Mouse (Mus musculus): ENCODE data around the gene Tas1r1. TPM values are rescaled to one million over a fixed set of nuclear protein-coding genes. Genes with fewer than 3 reads are reported as not detected.

Tas1r1 gene
- polyA plus RNA-seq, 1 experiment from 2014 or later, result 0.59 TPM

- Histone ChIP-seq H3K4me3 (ENCODE audit: low read length) (no peak overlapping the region), H3K27ac (ENCODE audit: low read length) (no peak overlapping the region), H3K36me3 (ENCODE audit: control insufficient read depth, insufficient read depth, low read length) (no peaks in the 10 kb centered on the region), H3K4me2 (ENCODE audit: low read depth, low read length) (no peak overlapping the region), H3K27me3 (ENCODE audit: control insufficient read depth, insufficient read depth, low read depth, low read length) (no peaks in the 10 kb centered on the region), H3K9ac (ENCODE audit: low read length) (no peak overlapping the region), H3K4me1 (replicated peaks; ENCODE audit: control insufficient read depth, insufficient read depth, low read length) (0 out of 2 replicates have a peak, but pooled peaks cover 3% of the 10 kb centered on the region), H3K9me3 (ENCODE audit: control insufficient read depth, low read length) (no peaks in the 10 kb centered on the region)
- no peak for ATAC-seq (ENCODE audit: low read depth)
- 80% methylated on average over 10 of the region's 10 CpGs for WGBS
Measured at GRCm38 (mm10) chr4:152078105-152078530, 39.8 kb upstream of the Tas1r1 start.

DNA sequence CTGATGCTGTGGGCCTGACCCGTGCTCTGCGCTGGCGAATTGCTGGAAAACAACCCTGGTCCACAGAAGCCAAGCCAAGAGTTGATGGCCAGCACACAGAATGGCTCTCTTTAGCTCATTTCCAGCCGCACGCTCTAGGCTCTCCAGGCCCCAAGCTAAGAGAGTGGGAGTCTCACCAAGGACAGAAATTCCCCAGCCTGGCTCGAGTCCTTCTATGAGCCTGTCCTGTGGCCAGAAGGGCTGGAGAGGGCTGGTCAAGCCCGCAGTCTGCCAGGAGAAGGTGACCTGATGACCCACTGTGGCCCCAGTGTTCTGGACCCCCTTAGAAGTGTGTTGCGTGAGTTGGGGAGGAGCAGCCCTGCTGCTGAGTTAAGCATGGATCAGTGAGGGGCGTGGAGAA lies 38.8 kb upstream of the Tas1r1 start:
- H3K4me1 ChIP-seq (replicated peaks; ENCODE audit: control insufficient read depth, insufficient read depth, low read length), result peaks cover 9% of the 10 kb centered on the region
- 83% methylated on average over 9 of the region's 9 CpGs for WGBS
- H3K27ac ChIP-seq (ENCODE audit: low read length), result no peak overlapping the region
- no peak overlapping the region for H3K9ac ChIP-seq (ENCODE audit: low read length)
- ATAC-seq (ENCODE audit: low read depth), result no peak
- H3K4me2 ChIP-seq (ENCODE audit: low read depth, low read length), result no peak overlapping the region
- no peaks in the 10 kb centered on the region for H3K27me3 ChIP-seq (ENCODE audit: control insufficient read depth, insufficient read depth, low read depth, low read length)
- H3K9me3 ChIP-seq (ENCODE audit: control insufficient read depth, low read length), result no peaks in the 10 kb centered on the region
- H3K4me3 ChIP-seq (ENCODE audit: low read length), result no peak overlapping the region
- H3K36me3 ChIP-seq (ENCODE audit: control insufficient read depth, insufficient read depth, low read length), result no peaks in the 10 kb centered on the region

GRCm38 (mm10) chr4:152074548-152074947 lies 36.2 kb upstream of the Tas1r1 start:
- ATAC-seq (ENCODE audit: low read depth), result no peak
- Histone ChIP-seq H3K36me3 (ENCODE audit: control insufficient read depth, insufficient read depth, low read length) (no peaks in the 10 kb centered on the region), H3K4me2 (ENCODE audit: low read depth, low read length) (no peak overlapping the region), H3K4me1 (replicated peaks; ENCODE audit: control insufficient read depth, insufficient read depth, low read length) (peaks cover 11% of the 10 kb centered on the region), H3K9me3 (ENCODE audit: control insufficient read depth, low read length) (no peaks in the 10 kb centered on the region), H3K9ac (ENCODE audit: low read length) (no peak overlapping the region), H3K4me3 (ENCODE audit: low read length) (no peak overlapping the region), H3K27ac (ENCODE audit: low read length) (no peak overlapping the region), H3K27me3 (ENCODE audit: control insufficient read depth, insufficient read depth, low read depth, low read length) (no peaks in the 10 kb centered on the region)
- WGBS, result 75% methylated on average over 9 of the region's 9 CpGs

- H3K9me3 ChIP-seq (ENCODE audit: control insufficient read depth, low read length), result no peaks in the 10 kb centered on the region
- H3K4me2 ChIP-seq (ENCODE audit: low read depth, low read length), result no peak overlapping the region
- H3K4me3 ChIP-seq (ENCODE audit: low read length), result no peak overlapping the region
- no peaks in the 10 kb centered on the region for H3K27me3 ChIP-seq (ENCODE audit: control insufficient read depth, insufficient read depth, low read depth, low read length)
- H3K9ac ChIP-seq (ENCODE audit: low read length), result no peak overlapping the region
- no peak overlapping the region for H3K27ac ChIP-seq (ENCODE audit: low read length)
- no peak for ATAC-seq (ENCODE audit: low read depth)
- no peaks in the 10 kb centered on the region for H3K36me3 ChIP-seq (ENCODE audit: control insufficient read depth, insufficient read depth, low read length)
- WGBS, result 72% methylated on average over 6 of the region's 6 CpGs
- H3K4me1 ChIP-seq (replicated peaks; ENCODE audit: control insufficient read depth, insufficient read depth, low read length), result peaks cover 11% of the 10 kb centered on the region
Measured at GRCm38 (mm10) chr4:152073715-152074114, 35.3 kb upstream of the Tas1r1 start.

GRCm38 (mm10) chr4:152072655-152073054 lies 34.3 kb upstream of the Tas1r1 start:
- peak; percentile 7; the same call in 1 of the 2 replicates for ATAC-seq (ENCODE audit: low read depth)
- Histone ChIP-seq H3K27me3 (ENCODE audit: control insufficient read depth, insufficient read depth, low read depth, low read length) (no peaks in the 10 kb centered on the region), H3K36me3 (ENCODE audit: control insufficient read depth, insufficient read depth, low read length) (no peaks in the 10 kb centered on the region), H3K27ac (ENCODE audit: low read length) (peak overlapping the region; percentile 70), H3K9me3 (ENCODE audit: control insufficient read depth, low read length) (no peaks in the 10 kb centered on the region), H3K4me1 (replicated peaks; ENCODE audit: control insufficient read depth, insufficient read depth, low read length) (peaks cover 11% of the 10 kb centered on the region), H3K4me3 (ENCODE audit: low read length) (no peak overlapping the region), H3K9ac (ENCODE audit: low read length) (no peak overlapping the region), H3K4me2 (ENCODE audit: low read depth, low read length) (0 out of 2 replicates have a peak overlapping the region, but pooled peaks have one; percentile 3)
- WGBS, result 50% methylated on average over 10 of the region's 10 CpGs

- H3K27me3 ChIP-seq (ENCODE audit: control insufficient read depth, insufficient read depth, low read depth, low read length), result no peaks in the 10 kb centered on the region
- peak; percentile 80 for ATAC-seq (ENCODE audit: low read depth)
- WGBS, result 34% methylated on average over 10 of the region's 10 CpGs
- no peak within 1 kb of the TSS for H3K9ac ChIP-seq (ENCODE audit: low read length)
- H3K4me3 ChIP-seq (ENCODE audit: low read length), result no peak within 1 kb of the TSS
- no peaks in the 10 kb centered on the region for H3K36me3 ChIP-seq (ENCODE audit: control insufficient read depth, insufficient read depth, low read length)
- peak within 1 kb of the TSS; percentile 70 for H3K27ac ChIP-seq (ENCODE audit: low read length)
- no peaks in the 10 kb centered on the region for H3K9me3 ChIP-seq (ENCODE audit: control insufficient read depth, low read length)
- 0 out of 2 replicates have a peak within 1 kb of the TSS, but pooled peaks have one; percentile 3 for H3K4me2 ChIP-seq (ENCODE audit: low read depth, low read length)
- H3K4me1 ChIP-seq (replicated peaks; ENCODE audit: control insufficient read depth, insufficient read depth, low read length), result peaks cover 11% of the 10 kb centered on the region
Measured at GRCm38 (mm10) chr4:152072121-152072601, 33.8 kb upstream of the Tas1r1 start, which contains the start of gene Plekhg5. TSS of gene Plekhg5 (plus strand) at chr4:152072498.

DNA sequence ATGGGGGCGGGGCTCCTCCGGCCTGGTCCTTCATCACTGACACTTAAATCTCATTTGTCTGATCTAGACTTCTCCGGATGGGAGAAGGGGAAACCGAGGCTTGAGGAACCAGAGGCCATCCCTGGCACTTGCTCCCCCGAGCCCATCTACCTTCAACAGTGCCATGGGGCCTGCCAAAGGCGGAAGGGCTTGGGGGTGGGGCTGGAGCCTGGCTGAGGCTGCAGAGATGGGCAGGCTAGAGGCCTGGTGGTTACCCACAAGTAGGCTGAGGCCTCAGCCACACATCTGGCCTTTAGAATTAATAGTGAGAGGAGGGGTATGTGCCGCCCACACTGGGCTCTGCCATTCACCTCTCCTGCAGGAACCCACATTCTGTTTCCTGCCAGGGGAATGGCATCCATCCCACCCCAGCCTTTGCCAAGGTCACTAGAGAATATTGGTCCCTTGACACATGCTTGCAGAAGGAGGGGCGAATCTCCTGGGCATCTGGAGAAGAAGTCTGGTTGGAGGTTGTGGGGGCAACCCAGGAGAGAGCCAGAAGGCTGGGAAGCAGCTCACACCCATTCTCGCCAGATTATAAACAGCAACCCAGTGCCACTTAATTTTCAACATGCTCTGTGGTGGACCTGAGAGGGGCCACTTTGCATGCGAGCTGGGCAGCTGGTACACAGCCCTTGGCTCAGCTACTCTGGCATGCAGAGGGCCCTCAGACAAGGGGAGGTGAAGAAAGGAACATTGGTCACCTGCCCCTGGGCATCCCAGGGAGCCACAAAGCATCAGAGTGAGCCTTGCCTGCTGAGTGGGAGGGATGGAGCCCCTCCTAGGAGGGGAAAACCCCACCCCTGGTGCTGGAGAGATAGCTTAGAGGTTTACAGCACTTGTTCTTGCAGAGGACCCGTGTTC lies 32.4 kb upstream of the Tas1r1 start:
- Histone ChIP-seq H3K4me2 (ENCODE audit: low read depth, low read length) (no peak overlapping the region), H3K9ac (ENCODE audit: low read length) (no peak overlapping the region), H3K27me3 (ENCODE audit: control insufficient read depth, insufficient read depth, low read depth, low read length) (no peaks in the 10 kb centered on the region), H3K4me1 (replicated peaks; ENCODE audit: control insufficient read depth, insufficient read depth, low read length) (peaks cover 11% of the 10 kb centered on the region), H3K4me3 (ENCODE audit: low read length) (no peak overlapping the region), H3K27ac (ENCODE audit: low read length) (no peak overlapping the region), H3K36me3 (ENCODE audit: control insufficient read depth, insufficient read depth, low read length) (no peaks in the 10 kb centered on the region), H3K9me3 (ENCODE audit: control insufficient read depth, low read length) (no peaks in the 10 kb centered on the region)
- no peak for ATAC-seq (ENCODE audit: low read depth)
- WGBS, result 62% methylated on average over 11 of the region's 11 CpGs

- Histone ChIP-seq H3K27ac (ENCODE audit: low read length) (no peak overlapping the region), H3K27me3 (ENCODE audit: control insufficient read depth, insufficient read depth, low read depth, low read length) (no peaks in the 10 kb centered on the region), H3K4me2 (ENCODE audit: low read depth, low read length) (no peak overlapping the region), H3K36me3 (ENCODE audit: control insufficient read depth, insufficient read depth, low read length) (no peaks in the 10 kb centered on the region), H3K9ac (ENCODE audit: low read length) (no peak overlapping the region), H3K4me3 (ENCODE audit: low read length) (no peak overlapping the region), H3K4me1 (replicated peaks; ENCODE audit: control insufficient read depth, insufficient read depth, low read length) (peaks cover 11% of the 10 kb centered on the region), H3K9me3 (ENCODE audit: control insufficient read depth, low read length) (no peaks in the 10 kb centered on the region)
- no peak for ATAC-seq (ENCODE audit: low read depth)
- 77% methylated on average over 3 of the region's 3 CpGs for WGBS
Measured at GRCm38 (mm10) chr4:152069245-152069644, 30.9 kb upstream of the Tas1r1 start.

DNA sequence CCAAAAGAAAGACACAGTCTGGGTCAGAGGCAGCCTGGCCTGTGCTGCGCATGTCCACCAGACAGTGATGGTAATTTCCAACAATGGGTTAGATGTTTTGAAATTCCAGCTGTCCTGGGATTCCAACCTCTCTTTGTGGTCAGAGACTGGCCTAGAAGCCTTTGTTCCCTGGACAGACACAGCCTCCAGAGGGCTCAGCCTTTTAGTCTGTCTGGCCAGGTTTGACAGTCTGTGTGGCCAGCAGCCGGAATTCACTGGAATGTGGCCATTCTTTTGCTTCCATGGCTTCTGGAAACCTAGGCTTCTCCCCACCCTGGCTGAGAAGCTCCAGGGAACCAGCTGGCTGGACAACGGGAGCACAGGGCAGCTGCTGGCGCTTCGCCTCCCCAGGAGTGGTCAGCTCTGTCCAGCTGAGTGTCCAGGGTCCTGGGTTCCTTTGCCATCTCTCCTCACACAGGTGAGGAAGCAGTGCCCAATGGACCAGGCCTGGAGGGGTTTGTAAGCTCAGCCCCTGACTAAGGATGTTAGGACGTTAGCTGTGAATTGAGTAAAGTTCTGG lies 29.9 kb upstream of the Tas1r1 start:
- Histone ChIP-seq H3K27me3 (ENCODE audit: control insufficient read depth, insufficient read depth, low read depth, low read length) (no peaks in the 10 kb centered on the region), H3K27ac (ENCODE audit: low read length) (no peak overlapping the region), H3K9me3 (ENCODE audit: control insufficient read depth, low read length) (no peaks in the 10 kb centered on the region), H3K4me2 (ENCODE audit: low read depth, low read length) (no peak overlapping the region), H3K36me3 (ENCODE audit: control insufficient read depth, insufficient read depth, low read length) (no peaks in the 10 kb centered on the region), H3K4me3 (ENCODE audit: low read length) (no peak overlapping the region), H3K9ac (ENCODE audit: low read length) (no peak overlapping the region), H3K4me1 (replicated peaks; ENCODE audit: control insufficient read depth, insufficient read depth, low read length) (peaks cover 9% of the 10 kb centered on the region)
- 75% methylated on average over 6 of the region's 6 CpGs for WGBS
- no peak for ATAC-seq (ENCODE audit: low read depth)

Data from lung, embryonic 16.5 days (tissue).